Mouse (Mus musculus): ENCODE data around the gene Polr2c.
"Not testable (repeated sequence)": the region's sequence is repeated elsewhere in the genome, so short reads cannot be mapped to it uniquely, and the experiment has no call there.

Gene Polr2c

DNA sequence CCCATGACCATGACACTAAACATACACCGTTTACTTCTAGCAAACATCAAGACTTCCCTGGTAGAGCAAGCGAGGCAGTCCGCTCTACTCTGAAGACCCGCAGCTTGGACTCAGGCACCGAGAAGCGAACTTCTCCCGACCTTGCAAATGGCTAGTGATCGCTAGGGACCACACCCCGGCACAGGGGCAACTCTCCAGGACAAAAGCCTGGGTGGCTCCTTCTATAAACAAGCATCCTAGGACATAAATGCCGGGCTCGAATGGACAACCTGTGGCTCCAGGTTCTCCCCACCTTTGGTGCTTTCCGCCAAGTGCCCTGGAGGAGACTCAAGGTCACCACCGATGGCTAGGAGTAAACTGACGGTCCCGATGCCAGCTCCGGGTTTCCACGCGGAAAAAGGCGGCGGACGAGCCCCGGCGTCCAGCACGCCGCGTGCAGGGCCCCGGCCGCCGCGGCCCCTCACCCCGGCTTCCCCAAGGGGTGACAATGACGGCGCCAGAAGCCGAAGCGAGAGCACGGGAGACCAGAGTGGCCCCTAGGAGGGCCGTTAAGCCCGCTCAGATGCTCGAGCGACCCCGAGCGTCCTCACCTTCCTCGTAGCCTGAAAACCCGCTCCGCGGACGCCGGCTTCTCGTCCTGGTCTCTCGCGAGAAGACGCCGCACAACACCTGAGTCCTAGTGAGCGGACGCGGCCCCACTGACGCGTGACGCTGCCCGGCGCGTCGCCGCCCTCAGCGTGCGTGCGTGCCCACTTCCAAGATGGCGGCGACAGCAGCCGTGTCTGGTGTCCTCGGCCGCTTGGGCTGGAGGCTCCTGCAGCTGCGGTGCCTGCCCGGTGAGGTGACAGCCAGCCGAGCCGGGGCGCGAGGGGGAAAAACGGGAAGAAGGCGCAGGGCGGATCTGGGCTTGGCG, 19.3 kb upstream of the Polr2c start, which contains the start of the genes Coq9 and Ciapin1:
TSS of gene Coq9 (plus strand) at position 660 of the 913 bp plus-strand sequence.
TSS of gene Ciapin1 (minus strand) at position 697 of the 913 bp plus-strand sequence.
- intact Hi-C loops (cut with DNase I), result no loop called here

DNA sequence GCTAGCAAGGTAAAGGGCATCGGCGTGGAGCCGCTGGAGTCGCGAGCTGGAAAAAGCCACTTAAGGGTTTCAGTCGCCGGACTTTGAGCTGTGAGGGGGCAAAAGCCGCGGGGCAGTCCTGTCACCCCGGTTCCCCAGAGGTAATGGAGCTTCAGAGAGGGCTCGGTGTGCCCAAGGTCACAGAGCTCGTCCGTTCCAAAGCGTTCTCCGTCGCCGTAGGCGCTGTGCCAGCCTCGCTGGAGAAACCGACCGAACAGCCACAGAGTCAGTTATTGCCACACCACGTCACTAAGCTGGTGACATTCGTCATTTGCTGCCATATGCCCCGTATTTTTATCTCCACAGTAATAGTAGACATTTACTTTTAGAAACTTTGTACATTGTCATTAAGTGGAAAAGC, 18.6 kb upstream of the Polr2c start:
- intact Hi-C loops (cut with DNase I), result no loop called here

DNA sequence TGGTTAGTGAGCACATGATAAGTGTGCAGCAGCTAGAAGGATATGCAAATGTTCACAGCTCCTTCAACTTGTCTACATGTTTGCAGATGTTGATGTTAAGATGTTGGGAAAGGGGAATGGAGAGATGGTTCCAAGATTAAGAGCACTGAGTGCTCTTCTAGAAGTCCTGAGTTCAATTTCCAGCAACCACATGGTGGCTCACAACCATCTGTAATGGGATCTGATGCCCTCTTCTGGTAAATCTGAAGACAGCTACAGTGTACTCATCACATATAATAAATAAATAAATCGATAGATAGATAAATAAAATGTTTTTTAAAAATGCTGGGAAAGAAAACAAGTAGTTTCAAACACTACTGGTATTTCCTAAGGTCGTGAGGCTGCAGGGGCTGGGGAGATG, 16.1 kb upstream of the Polr2c start:
- intact Hi-C loops (cut with DNase I), result no loop called here

DNA sequence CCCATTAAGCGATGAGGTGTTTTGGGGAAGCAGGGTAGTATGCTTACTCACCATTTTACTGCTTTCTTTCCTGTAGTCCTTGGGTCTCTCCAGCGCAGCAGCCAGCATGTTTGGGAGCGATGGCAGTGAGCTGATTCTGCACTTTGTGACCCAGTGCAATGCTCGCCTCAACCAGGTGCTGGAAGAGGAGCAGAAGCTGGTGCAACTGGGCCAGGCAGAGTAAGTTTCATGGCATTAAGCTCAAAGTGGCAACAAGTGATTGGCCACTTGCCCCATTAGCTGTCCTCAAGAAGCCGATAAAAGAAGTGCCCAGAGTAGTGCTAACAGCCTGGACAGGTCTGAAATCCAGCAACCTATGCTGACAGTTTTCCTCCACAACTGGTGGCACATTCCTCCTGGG, 7.2 kb upstream of the Polr2c start:
- intact Hi-C loops (cut with DNase I), result no loop called here

DNA sequence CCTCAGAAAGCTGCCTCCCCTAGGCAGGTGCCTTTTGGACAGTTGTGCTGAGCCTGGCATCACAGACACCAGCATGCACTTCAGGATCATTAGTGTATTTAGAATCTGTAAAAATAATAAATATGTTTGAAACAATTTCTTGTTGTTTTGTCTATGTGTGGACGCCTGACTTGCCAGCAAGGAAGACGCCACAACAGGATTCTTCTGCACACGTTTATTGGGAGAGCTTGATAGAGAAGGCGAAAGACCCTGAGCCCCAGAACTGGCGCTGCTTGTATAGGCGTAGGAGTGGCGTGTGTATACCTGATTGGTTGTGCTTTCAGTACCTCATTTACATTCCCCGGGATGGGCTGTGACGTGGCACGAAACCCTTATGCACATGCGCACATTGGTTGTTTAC, 2.5 kb upstream of the Polr2c start:
- intact Hi-C loops (cut with DNase I), result not testable (repeated sequence)

DNA sequence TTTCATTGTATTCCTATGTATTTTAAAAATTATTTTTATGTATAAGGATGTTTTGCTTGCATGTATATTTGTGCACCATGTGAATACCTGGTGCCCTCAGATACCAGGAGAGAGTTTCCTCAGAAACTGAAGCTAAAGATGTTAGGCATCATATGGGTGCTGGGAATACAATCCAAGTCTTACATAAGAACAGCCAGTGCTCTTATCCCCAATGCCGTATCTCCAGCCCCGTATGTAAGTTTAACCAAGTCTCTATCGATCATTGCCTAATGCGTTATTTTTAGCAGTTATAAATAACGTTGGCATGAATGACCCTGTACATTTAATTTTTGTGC, 272 bp upstream of the Polr2c start:
- intact Hi-C loops (cut with DNase I), result no loop called here

DNA sequence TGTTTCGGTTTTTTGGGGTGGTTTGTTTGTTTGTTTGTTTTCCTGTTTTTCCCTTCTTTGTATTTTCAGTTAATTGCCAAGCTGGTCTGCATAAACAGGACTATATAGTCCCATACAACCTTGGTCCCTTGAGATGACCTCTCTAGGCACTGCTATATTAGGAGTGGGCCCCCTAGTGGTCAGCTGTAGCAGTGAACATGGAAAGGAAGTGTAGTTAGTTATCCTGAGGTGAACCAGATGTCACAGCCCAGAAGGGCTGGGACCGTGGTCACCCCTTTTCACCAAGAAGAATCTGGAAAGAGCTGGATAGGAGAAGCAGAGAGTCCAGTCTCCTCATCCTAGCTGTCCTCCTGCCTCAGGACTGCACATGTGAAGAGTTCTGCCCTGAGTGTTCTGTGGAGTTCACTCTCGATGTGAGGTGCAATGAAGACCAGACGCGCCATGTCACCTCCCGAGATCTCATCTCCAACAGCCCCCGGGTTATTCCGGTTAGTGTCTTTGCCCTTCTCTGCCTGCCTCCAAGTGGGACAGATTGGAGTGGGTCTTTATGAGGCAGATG, 4.2 kb downstream of the Polr2c start:
- intact Hi-C loops (cut with DNase I), result no loop called here

DNA sequence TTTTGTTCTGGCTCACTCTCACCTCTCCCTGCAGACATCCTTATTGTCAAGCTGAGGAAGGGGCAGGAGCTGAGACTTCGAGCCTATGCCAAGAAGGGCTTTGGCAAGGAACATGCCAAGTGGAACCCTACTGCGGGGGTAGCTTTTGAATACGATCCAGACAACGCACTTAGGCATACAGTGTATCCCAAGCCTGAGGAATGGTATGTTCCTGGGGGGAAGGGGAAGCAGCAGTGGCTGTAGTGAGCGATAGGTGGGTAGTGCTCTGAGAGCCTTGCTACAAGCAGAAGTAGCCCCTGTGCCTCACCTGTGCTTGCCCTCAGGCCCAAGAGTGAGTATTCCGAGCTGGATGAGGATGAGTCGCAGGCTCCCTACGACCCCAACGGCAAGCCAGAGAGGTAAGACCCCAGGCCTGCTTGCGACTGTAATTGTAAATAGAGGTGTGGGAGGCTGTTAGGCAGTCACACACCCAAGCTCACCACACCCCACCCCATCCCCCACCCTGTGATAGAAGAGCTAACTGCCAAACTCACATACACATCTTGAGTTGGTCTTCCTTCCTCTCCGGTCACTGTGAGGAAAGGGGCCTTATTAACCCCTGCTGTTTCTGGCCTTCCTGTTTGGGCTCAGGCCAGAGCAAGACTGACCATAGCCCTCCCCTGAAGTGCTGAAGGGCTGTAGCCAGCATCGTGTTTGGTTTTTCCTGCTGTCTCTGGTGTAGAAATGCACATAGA, 5.4 kb downstream of the Polr2c start:
- intact Hi-C loops (cut with DNase I), result no loop called here

DNA sequence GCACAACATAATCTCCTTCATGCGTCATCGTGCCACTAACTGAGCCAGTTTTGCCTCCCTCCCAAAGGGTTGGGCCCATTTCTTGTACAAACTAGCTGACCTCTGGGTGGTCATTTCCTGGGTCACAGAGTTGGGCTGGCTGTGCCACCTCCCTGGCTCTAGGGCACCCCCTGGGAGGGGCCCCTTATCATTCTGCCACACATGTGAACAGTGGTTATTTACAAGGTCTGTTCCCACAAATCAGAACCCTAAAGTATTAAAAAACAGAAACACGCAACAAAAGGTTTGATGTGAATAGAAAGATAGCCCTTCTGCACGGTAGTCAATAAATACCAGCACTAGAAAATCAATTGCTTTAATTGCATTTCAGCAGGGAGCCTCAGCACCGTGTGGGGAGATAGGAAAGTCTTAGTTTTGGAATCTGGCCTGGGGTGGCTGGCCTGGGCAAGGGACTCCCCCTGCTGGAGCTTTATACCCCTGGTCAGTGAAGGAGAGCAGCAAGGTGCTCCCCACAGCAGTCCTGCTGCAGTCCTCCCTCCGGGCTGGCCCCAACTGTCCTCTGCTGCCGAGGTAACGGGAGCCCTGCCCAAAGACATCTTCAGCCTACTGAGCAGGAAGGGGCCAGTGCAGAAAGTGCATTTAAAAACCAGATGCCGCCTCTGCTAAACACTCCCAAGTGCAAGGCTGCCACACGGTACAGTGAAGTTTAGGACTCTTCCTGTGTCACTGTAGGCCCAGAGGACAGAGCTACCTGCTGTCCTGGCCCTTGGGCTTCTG, 6.8 kb downstream of the Polr2c start:
- intact Hi-C loops (cut with DNase I), result no loop called here

DNA sequence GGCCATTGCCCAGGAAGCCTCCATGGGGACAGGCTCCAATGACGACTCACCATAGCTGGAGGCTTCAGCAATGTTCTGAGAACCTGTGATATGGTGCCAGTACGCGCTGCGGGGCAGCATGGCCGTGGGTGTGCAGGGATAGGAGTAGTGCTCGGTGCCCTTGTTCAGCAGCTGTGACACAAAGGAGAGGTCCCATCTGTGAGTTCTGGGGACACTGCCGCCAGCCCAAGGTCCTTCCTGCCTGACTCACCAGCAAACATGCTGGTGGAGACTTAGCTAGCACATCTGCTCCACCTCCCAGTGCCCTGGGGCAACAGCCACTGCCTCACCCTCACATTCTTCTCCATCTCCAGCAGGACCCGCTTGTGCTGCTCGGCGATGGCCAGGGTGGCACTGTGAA, 8.0 kb downstream of the Polr2c start:
- intact Hi-C loops (cut with DNase I), result no loop called here

DNA sequence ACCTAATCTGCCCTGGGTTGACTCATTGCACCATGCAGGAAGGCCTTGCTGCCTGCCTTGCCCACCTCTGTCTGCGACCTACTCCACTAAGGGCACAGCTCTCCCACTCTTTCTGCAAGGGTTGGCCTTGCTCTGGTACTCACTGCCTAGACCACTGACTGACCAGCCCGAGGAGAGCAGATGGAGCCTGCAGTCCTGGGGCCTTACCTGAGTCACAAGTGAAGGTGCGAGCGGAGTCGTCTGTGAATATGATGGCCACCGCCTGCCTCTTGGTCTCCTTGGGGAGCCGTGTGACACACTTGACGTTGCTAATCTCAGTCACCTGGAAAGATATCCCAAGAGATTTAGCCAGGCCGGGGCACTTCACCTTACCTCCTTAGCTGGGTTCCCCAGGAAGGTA, 9.7 kb downstream of the Polr2c start:
- intact Hi-C loops (cut with DNase I), result no loop called here

DNA sequence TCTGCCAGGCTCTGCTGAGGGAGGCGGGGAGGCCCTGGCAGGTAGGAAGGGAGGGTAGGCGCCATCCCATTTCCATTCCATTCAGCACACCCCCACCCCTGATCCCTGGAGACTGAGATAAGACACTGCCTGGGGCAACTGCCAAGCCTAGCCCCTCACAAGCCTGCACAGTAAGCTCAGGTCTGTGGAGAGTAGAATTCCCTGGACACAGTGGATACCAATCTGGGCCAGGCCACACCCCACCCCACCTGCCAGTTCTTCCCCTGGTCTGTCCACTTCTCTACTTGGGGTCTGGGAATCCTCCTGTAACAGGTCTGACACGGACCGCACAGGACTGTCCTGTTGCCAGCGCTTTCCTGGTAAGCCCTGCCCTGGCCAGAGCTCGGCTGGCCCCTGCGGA, 11.9 kb downstream of the Polr2c start:
- intact Hi-C loops (cut with DNase I), result no loop called here

DNA sequence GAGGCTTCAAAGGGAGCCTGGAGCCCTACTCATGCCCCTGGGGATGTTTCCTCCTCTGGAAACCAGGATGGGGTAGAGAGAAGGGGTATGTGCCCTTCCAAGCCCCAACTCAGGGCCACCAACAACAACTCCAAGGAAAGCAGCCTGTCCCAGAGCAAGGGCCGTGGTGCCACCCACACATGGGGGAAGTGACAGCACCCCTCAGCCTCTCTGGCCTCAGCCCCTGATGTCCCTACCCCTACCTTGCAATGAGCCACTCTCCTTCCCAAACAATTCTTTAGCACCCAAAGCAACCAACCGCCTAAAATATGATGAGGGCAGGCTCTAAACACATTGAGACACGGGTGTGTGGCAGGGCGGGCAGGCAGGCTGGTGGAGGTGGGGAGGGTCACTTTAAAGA, 12.8 kb downstream of the Polr2c start:
- intact Hi-C loops (cut with DNase I), result no loop called here

DNA sequence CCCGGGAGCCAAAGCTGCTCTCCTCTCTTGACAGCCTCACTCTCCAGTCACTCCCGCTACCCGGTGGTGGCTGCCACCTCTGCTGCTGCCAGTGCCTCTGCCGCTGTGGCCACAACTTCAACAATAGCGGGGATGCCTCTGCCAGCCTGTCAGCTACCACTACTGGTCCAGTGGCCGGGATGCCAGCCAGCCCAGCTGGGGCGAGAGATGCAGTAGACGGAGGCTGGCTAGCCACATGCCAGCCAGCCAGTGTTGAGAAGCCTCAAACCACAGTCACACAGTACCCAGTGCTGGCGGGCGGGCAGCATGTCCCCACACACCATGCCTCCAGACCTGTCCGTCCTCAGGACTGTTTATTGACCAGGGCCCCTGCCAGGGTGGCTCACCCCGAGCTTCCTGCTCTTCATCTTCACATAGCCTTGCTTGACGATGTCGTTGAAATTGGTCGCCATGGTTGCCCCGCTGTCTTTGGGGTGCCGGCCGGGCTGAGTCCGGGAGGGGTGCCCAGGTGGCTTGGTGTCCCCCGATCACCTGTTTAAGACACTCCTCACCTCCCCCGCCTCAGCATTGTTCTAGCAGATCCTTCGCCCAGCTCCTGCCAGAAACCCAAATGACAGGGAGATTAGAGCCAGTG, 13.3 kb downstream of the Polr2c start:
- intact Hi-C loops (cut with DNase I), result no loop called here

DNA sequence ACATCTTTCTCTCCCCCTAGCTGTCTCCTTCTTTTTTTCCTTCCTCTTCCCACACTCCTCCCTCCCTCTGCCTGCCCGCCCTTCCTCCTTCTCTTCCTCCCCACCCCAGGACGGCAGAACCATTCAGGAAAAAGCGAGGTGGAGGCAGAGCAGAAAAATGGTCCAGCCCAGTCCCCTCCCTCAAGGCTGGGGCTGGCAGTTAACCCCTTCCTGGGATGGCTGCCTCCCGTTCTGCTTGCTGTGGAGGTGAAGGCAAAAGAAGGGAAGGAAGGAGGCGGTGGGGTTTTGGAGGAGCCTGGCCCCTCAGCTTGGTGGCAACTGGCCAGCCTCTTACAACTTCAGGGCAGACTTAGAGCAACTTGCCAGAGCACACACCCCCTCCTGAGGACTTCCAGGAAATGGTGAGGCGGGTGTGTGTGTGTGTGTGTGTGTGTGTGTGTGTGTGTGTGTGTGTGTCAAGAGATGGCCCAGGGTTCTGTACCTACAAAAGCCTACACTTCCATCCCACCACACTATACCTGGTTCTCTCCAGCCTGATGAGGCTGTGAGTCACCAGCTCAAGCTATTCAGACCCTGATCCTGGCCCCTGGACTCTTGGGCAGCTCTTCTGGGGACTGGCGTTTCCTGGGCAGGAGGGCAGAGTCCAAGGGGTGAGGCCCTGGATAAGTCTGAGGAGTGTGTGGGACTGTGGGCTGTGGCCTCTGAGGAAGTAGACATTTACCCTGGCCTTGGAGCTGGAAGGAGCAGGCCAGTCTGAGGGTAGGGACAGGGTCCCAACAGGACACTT, 14.1 kb downstream of the Polr2c start:
- intact Hi-C loops (cut with DNase I), result no loop called here

DNA sequence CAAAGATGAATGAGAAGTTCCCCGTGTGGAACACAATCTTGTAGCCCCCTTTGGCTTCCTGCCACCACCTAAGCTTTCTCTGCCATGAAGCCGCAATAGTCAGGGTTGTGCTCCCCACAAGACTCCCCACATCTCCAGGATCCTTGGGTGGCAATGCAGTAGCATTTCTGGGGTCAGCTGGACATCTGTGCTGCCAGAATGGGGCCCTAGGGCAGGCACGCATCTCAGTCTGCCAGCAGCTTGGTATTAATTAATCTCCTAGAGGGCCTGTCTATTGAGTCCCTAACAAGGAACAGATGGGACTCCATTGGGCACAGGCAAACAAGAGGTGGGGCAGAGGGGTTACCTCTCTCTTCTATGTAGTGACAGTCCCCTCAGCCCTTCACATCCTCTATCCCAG, 14.9 kb downstream of the Polr2c start:
- intact Hi-C loops (cut with DNase I), result no loop called here

DNA sequence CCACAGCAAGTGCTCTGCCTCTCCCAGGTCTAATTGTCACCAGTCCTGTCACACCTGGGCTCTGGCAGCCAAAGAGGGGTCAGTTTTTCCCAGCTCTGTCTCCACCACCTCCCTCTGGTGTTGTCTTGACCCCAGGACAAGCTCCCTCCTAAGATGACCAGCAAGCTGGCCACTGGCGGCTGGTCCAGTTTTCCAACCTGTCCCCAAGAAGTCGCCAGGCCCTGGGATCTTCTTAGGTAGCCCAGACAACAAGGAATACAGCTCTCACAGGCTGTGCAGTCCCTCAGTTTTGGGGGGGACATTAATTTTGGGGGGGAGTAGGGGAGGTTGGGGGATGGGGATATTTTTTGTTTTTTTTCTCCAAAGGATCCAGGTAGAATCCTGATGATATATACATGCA, 15.3 kb downstream of the Polr2c start:
- intact Hi-C loops (cut with DNase I), result no loop called here

DNA sequence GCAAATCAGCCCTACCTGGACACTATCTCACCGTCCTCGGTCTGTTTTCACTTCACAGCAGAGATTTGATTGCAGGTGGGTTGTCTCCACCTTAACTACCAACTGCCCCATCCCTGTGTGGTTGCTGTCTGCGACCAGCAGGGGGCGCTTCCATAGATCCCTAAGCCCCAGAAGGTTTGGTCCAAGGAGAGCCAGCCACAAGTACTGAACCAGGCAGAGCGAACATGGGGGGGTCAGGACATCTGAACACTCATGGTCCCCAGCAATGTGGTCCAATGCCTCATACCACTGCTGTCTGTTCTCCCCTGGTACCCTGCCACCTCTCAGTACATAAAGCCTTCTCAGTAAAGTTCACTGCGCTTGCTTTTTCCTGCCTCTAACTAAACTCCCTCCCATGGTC, 17.1 kb downstream of the Polr2c start:
- intact Hi-C loops (cut with DNase I), result no loop called here

DNA sequence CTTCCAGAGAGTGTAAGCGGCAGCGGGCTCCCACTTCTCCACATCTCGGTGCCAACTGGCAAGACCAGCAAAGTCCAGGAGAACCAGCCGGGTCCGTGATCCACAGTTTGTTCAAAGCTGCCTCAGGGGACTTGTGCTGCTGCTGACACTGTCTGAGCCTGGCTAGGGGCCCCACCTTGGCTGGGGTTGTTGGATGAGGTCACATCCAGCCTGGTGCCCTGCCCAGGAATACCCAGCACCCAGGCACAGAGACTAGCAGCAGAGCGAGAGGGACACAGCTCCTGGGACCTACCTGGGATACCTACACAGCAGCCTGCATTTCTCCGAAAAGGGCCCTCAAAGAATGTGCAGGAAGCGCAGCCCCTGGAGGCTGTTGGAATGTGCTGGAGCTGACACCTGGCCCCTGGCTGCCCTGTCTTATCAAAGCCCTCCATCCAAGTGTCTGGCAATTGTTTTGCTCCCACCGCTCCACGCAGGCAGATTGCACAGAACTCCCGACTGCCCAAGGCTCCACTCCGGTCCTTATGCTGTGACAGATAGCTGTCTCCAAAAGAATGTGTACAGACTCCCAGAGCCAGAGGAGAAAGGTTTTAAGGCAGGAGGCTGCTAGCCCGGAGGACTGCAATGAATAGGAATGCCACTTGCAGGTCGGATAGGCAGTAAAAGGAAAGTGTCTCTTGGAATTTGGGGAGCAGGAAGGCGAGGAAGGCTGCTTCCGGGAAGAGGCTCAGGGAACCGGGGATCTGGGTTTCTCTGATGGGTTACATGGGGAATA, 18.0 kb downstream of the Polr2c start:
- intact Hi-C loops (cut with DNase I), result no loop called here

DNA sequence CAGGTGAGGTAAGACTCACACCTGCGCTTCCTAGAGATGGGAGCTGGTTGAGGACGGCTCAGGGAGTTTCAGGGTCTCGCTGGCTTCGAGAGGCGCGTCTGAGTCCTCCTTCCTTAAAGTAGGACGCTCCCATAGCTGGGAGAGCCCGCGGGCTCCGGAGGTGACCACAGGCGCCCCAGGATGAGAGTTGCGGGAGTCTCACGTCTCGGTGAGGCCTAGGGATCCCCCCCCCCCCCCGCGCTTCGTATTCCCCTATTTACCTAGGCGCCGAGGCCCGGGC, 18.6 kb downstream of the Polr2c start:
- intact Hi-C loops (cut with DNase I), result loop anchor here (2.0 kb wide), 1 partner anchor 33 kb away; no protein-coding TSS in a partner anchor

Measured in adrenal gland (tissue).